Mouse (Mus musculus): ENCODE data around the gene Spata32.

The Spata32 gene

DNA sequence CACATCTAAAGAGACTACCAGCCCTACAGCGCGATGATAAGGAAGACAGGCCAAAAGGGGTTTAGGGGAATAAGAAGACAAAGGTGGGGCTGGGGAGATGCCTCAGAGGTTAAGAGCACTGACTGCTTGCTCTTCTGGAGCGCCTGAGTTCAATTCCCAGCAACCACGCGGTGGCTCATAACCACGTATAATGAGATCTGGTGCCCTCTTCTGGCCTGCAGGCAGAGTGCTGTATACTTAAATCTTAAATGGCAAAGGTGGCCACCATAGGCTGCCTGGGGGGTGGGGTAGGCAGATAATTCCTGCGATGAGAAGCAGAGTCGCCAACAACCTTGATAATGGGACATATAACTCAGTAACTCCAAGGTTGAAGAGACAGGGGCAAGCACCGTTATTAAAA lies 19.5 kb upstream of the Spata32 start:
- no peaks in the 10 kb centered on the region for H3K27me3 ChIP-seq (ENCODE audit: insufficient read depth, low read length)
- peaks cover 56% of the 10 kb centered on the region for H3K4me1 ChIP-seq (replicated peaks; ENCODE audit: low read depth, low read length)
- H3K4me3 ChIP-seq (replicated peaks; ENCODE audit: low read length): no peak overlapping the region
- no peaks in the 10 kb centered on the region for H3K9me3 ChIP-seq (ENCODE audit: low read length)
- TF ChIP-seq CTCF (conservative IDR thresholded peaks at IDR 0.05; ENCODE audit: low read length): peak; percentile 38
- no peak for TF ChIP-seq POU5F1 (IDR thresholded peaks at IDR 0.05; ENCODE audit: borderline replicate concordance, low read length)
- TF ChIP-seq NANOG (IDR thresholded peaks at IDR 0.05; ENCODE audit: borderline replicate concordance, low read length): no peak
- no peaks in the 10 kb centered on the region; the same call in 1 of the 2 replicates for H3K36me3 ChIP-seq (ENCODE audit: insufficient read depth, low read length)

DNA sequence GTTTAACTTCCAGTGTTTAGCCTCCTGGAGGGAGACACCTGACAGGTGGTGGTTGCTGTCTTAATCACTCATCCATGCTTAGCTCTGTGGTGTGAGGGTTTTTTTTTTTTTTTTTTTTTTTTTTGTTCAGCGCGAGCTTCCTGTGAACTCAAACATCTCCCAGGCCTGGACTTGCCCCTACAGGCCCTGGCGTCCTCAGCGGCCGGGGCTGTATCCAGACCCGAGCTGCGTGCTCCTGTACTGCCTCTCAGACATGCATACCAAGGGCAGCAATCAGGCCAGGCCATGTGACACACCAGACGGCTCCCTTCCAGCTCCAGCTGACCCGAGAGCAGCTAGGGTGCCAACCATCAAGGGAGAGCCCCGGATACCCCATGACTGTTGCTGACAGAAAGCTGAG lies 18.7 kb upstream of the Spata32 start:
- Histone ChIP-seq H3K4me3 (replicated peaks; ENCODE audit: low read length) (no peak overlapping the region), H3K9me3 (ENCODE audit: low read length) (no peaks in the 10 kb centered on the region), H3K27me3 (ENCODE audit: insufficient read depth, low read length) (no peaks in the 10 kb centered on the region), H3K36me3 (ENCODE audit: insufficient read depth, low read length) (no peaks in the 10 kb centered on the region; the same call in 1 of the 2 replicates), H3K4me1 (replicated peaks; ENCODE audit: low read depth, low read length) (peaks cover 56% of the 10 kb centered on the region)
- TF ChIP-seq CTCF (conservative IDR thresholded peaks at IDR 0.05; ENCODE audit: low read length): no peak
- no peak for TF ChIP-seq POU5F1 (IDR thresholded peaks at IDR 0.05; ENCODE audit: borderline replicate concordance, low read length)
- TF ChIP-seq NANOG (IDR thresholded peaks at IDR 0.05; ENCODE audit: borderline replicate concordance, low read length): no peak

DNA sequence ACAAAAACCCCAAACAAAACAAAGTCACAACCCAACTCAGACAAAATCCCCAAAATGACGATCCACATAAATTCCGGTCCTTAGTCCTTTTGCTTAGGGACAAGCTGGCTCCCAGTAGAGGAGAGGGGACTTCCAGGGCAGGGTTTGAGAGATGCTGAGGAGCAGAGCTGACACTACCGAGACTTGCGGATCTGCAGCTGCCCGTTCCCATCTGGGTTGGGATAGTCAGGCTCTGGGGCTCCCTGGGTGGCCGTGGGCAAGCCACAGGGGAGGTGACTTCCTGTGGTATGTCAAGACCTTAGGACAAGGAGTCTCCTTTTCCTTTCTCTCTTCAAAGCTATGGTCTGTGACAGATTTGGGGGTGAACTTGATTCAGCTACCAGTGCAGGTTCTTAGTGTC lies 18.2 kb upstream of the Spata32 start:
- TF ChIP-seq NANOG (IDR thresholded peaks at IDR 0.05; ENCODE audit: borderline replicate concordance, low read length): no peak
- no peak for TF ChIP-seq POU5F1 (IDR thresholded peaks at IDR 0.05; ENCODE audit: borderline replicate concordance, low read length)
- no peak for TF ChIP-seq CTCF (conservative IDR thresholded peaks at IDR 0.05; ENCODE audit: low read length)
- Histone ChIP-seq H3K4me3 (replicated peaks; ENCODE audit: low read length) (no peak overlapping the region), H3K27me3 (ENCODE audit: insufficient read depth, low read length) (no peaks in the 10 kb centered on the region), H3K4me1 (replicated peaks; ENCODE audit: low read depth, low read length) (peaks cover 56% of the 10 kb centered on the region), H3K36me3 (ENCODE audit: insufficient read depth, low read length) (no peaks in the 10 kb centered on the region; the same call in 1 of the 2 replicates), H3K9me3 (ENCODE audit: low read length) (no peaks in the 10 kb centered on the region)

DNA sequence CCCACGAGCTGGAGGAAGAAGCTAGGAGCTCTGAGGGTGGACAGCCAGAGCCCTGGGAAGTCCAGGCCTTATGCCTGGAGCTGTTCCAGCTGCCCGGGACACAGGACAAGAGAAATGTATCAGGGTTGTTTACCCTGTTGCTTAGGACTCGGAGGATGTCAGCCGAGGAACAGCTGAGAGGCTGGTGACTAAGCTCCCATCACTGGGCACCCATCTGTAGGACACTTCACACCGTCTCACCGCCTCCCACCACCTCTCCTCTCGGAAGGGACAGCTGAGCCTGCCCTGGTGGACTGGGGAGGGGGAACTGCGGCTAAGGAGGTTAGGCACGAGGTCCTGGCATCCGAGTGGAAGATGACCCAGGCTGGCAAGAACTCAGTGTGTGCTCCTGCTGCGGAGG lies 17.5 kb upstream of the Spata32 start:
- Histone ChIP-seq H3K4me3 (replicated peaks; ENCODE audit: low read length) (no peak overlapping the region), H3K4me1 (replicated peaks; ENCODE audit: low read depth, low read length) (peaks cover 59% of the 10 kb centered on the region), H3K36me3 (ENCODE audit: insufficient read depth, low read length) (no peaks in the 10 kb centered on the region; the same call in 1 of the 2 replicates), H3K27me3 (ENCODE audit: insufficient read depth, low read length) (no peaks in the 10 kb centered on the region), H3K9me3 (ENCODE audit: low read length) (no peaks in the 10 kb centered on the region)
- TF ChIP-seq POU5F1 (IDR thresholded peaks at IDR 0.05; ENCODE audit: borderline replicate concordance, low read length) (no peak), CTCF (conservative IDR thresholded peaks at IDR 0.05; ENCODE audit: low read length) (no peak), NANOG (IDR thresholded peaks at IDR 0.05; ENCODE audit: borderline replicate concordance, low read length) (no peak)

DNA sequence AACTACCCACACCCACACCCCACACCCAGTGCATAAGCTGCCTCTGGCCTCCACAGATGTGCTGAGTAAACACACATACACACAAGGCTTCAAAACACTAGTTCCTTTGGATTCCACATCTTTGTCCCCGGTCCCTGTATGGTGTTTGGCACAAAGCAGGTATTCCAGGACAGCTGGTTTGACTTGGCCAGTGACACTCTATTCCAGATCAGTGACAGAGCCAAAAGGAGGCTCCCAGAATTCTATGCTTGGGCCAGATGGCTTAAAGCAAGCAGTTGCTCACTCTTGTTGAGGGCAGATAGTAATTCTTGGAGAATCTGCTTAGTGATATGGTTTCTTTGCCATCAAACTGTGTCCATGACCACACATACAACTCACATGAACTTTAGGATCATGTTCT lies 16.2 kb upstream of the Spata32 start:
- Histone ChIP-seq H3K4me1 (replicated peaks; ENCODE audit: low read depth, low read length) (peaks cover 67% of the 10 kb centered on the region), H3K36me3 (ENCODE audit: insufficient read depth, low read length) (no peaks in the 10 kb centered on the region), H3K4me3 (replicated peaks; ENCODE audit: low read length) (no peak overlapping the region), H3K27me3 (ENCODE audit: insufficient read depth, low read length) (no peaks in the 10 kb centered on the region), H3K9me3 (ENCODE audit: low read length) (0 out of 2 replicates have a peak, but pooled peaks cover 1% of the 10 kb centered on the region)
- TF ChIP-seq POU5F1 (IDR thresholded peaks at IDR 0.05; ENCODE audit: borderline replicate concordance, low read length): no peak
- no peak for TF ChIP-seq CTCF (conservative IDR thresholded peaks at IDR 0.05; ENCODE audit: low read length)
- no peak for TF ChIP-seq NANOG (IDR thresholded peaks at IDR 0.05; ENCODE audit: borderline replicate concordance, low read length)

DNA sequence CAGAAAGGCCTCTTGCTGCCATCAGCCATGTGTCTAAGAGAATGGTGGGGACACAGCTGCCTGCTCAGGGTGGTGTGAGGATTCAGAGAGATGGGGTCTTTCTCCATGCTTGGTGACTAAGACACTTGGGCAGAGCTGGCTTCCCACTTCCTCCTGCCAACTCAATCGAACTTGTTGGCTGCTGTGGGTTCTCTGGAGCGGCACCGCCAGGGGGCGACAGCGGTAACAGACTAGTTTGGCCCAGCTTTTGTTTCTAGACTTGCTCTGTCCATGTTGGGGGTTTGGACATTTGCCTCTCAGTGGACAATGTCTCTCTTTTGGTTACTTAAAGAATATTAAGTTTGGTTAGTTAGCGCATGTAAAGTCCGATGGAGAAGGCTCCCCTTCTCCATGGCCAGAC lies 14.7 kb upstream of the Spata32 start:
- Histone ChIP-seq H3K4me1 (replicated peaks; ENCODE audit: low read depth, low read length) (peaks cover 54% of the 10 kb centered on the region), H3K4me3 (replicated peaks; ENCODE audit: low read length) (no peak overlapping the region), H3K9me3 (ENCODE audit: low read length) (peaks cover 7% of the 10 kb centered on the region; the same call in 1 of the 2 replicates), H3K36me3 (ENCODE audit: insufficient read depth, low read length) (no peaks in the 10 kb centered on the region), H3K27me3 (ENCODE audit: insufficient read depth, low read length) (no peaks in the 10 kb centered on the region)
- TF ChIP-seq CTCF (conservative IDR thresholded peaks at IDR 0.05; ENCODE audit: low read length) (peak; percentile 79), NANOG (IDR thresholded peaks at IDR 0.05; ENCODE audit: borderline replicate concordance, low read length) (no peak), POU5F1 (IDR thresholded peaks at IDR 0.05; ENCODE audit: borderline replicate concordance, low read length) (no peak)

DNA sequence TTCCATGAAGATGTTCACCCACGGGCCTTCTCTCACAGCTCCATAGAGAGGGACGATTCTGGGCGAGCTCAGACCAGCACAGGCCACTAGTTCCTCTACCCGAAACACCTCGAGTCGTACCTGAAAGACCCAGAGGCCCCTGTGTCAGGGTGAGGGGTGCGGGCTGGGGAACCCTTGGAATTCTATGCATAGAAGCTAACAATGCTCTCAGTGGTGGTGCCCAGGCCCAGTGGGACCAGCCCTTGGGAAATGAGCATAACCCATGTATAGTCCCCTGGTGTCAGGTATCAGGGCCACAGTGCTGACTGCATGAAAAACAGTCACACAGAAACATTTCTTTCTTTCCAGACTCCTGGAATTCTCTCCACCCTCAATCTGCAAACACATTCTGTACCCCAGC lies 13.1 kb upstream of the Spata32 start:
- no peak for TF ChIP-seq CTCF (conservative IDR thresholded peaks at IDR 0.05; ENCODE audit: low read length)
- TF ChIP-seq POU5F1 (IDR thresholded peaks at IDR 0.05; ENCODE audit: borderline replicate concordance, low read length): no peak
- no peak for TF ChIP-seq NANOG (IDR thresholded peaks at IDR 0.05; ENCODE audit: borderline replicate concordance, low read length)
- Histone ChIP-seq H3K4me1 (replicated peaks; ENCODE audit: low read depth, low read length) (peaks cover 48% of the 10 kb centered on the region), H3K27me3 (ENCODE audit: insufficient read depth, low read length) (no peaks in the 10 kb centered on the region), H3K9me3 (ENCODE audit: low read length) (peaks cover 7% of the 10 kb centered on the region; the same call in 1 of the 2 replicates), H3K36me3 (ENCODE audit: insufficient read depth, low read length) (peaks cover 6% of the 10 kb centered on the region; the same call in 1 of the 2 replicates), H3K4me3 (replicated peaks; ENCODE audit: low read length) (no peak overlapping the region)

DNA sequence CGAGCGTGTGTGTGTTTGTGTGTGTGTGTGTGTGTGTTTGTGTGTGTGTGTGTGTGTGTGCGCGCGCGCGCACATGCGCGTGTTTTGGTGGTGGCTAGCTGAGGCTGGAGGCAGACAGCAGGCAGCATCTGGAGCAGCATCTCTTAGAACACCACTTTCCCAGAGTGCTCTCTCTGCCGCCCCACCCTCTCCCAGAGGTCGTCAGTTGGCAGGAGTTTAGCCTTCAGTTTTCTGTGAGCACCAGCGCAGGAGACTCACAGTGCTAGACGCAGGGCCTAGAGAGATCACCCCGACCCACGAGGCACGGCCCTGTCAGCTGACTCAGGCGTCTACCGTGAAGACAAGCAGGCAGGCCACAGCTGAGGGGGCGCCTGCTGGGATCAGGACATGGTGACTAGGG lies 12.4 kb upstream of the Spata32 start:
- H3K9me3 ChIP-seq (ENCODE audit: low read length): peaks cover 7% of the 10 kb centered on the region; the same call in 1 of the 2 replicates
- peak overlapping the region; percentile 45 for H3K4me3 ChIP-seq (replicated peaks; ENCODE audit: low read length)
- peaks cover 6% of the 10 kb centered on the region; the same call in 1 of the 2 replicates for H3K36me3 ChIP-seq (ENCODE audit: insufficient read depth, low read length)
- H3K27me3 ChIP-seq (ENCODE audit: insufficient read depth, low read length): no peaks in the 10 kb centered on the region
- TF ChIP-seq NANOG (IDR thresholded peaks at IDR 0.05; ENCODE audit: borderline replicate concordance, low read length): no peak
- no peak for TF ChIP-seq CTCF (conservative IDR thresholded peaks at IDR 0.05; ENCODE audit: low read length)
- TF ChIP-seq POU5F1 (IDR thresholded peaks at IDR 0.05; ENCODE audit: borderline replicate concordance, low read length): no peak
- peaks cover 47% of the 10 kb centered on the region for H3K4me1 ChIP-seq (replicated peaks; ENCODE audit: low read depth, low read length)

DNA sequence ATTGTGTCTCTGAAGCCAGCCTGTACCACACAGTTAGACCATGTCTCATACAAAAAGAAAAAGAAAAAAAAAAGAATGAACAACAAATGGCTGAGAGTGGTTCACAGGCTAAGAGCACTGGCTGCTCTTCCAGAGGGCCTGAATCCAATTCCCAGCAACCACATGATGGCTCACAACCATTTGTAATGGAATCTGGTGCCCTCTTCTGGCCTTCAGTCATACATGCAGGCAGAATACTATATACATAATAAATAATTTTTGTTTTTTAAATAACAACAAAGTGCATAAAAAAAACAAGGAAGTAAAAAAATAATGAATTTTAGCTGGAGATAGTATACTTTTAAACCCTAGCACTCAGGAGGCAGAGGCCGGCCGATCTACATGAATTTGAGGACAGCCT lies 11.4 kb upstream of the Spata32 start:
- TF ChIP-seq NANOG (IDR thresholded peaks at IDR 0.05; ENCODE audit: borderline replicate concordance, low read length) (no peak), CTCF (conservative IDR thresholded peaks at IDR 0.05; ENCODE audit: low read length) (peak; percentile 42), POU5F1 (IDR thresholded peaks at IDR 0.05; ENCODE audit: borderline replicate concordance, low read length) (no peak)
- peaks cover 47% of the 10 kb centered on the region for H3K4me1 ChIP-seq (replicated peaks; ENCODE audit: low read depth, low read length)

More for the DNA sequence above, 11.4 kb upstream of the Spata32 start:
- Histone ChIP-seq H3K9me3 (ENCODE audit: low read length) (peaks cover 7% of the 10 kb centered on the region; the same call in 1 of the 2 replicates), H3K27me3 (ENCODE audit: insufficient read depth, low read length) (0 out of 2 replicates have a peak, but pooled peaks cover 2% of the 10 kb centered on the region), H3K36me3 (ENCODE audit: insufficient read depth, low read length) (peaks cover 6% of the 10 kb centered on the region; the same call in 1 of the 2 replicates), H3K4me3 (replicated peaks; ENCODE audit: low read length) (0 out of 2 replicates have a peak overlapping the region, but pooled peaks have one; percentile 45)
